Mouse (Mus musculus) heart, embryonic 14.5 days (tissue): ENCODE measurements around the gene Hip1r. TPM values are rescaled to one million over a fixed set of nuclear protein-coding genes. Genes with fewer than 3 reads are reported as not detected.

Experiments
- ATAC-seq: fragments of 200-750 bp; cut with Nextera tagmentation; 2 replicates; pipeline ENCODE4 v1.8.0; 2017; ENCODE audit warnings: low read depth, moderate TSS enrichment; ENCODE audit not compliant: insufficient number of reproducible peaks, insufficient read depth, low FRiP score
- H3K27ac ChIP-seq, 2 experiments: fragments of 200-500 bp in 1 of 2; fragments of 300-500 bp in 1 of 2; sonication (generic) in 1 of 2; replicated peaks in 1 of 2; 2 replicates each; pipeline ENCODE4 v1.5.1; 2012 to 2014; ENCODE audit warnings: low read depth in 2 of 2, low read length in 2 of 2, control low read depth in 1 of 2, mild to moderate bottlenecking in 1 of 2, mixed read lengths in 1 of 2; ENCODE audit not compliant: control insufficient read depth in 1 of 2, insufficient read depth in 1 of 2
- H3K27me3 ChIP-seq: fragments of 300-500 bp; sonication (generic); 2 replicates; pipeline ENCODE4 v1.6.1; 2014; ENCODE audit warnings: mild to moderate bottlenecking, low read length, control low read depth; ENCODE audit not compliant: control insufficient read depth, insufficient read depth
- H3K36me3 ChIP-seq: fragments of 300-500 bp; sonication (generic); 2 replicates; pipeline ENCODE4 v1.6.1; 2014; ENCODE audit warnings: mild to moderate bottlenecking, control low read depth, low read length, mixed read lengths; ENCODE audit not compliant: control insufficient read depth, insufficient read depth
- H3K4me1 ChIP-seq, 2 experiments: fragments of 200-500 bp in 1 of 2; fragments of 300-500 bp in 1 of 2; sonication (generic) in 1 of 2; 2 replicates each; pipeline ENCODE4 v1.6.1; 2012 to 2014; ENCODE audit warnings: low read length in 2 of 2, control low read depth in 1 of 2, mixed read lengths in 1 of 2; ENCODE audit not compliant: control insufficient read depth in 2 of 2, insufficient read depth in 2 of 2
- H3K4me2 ChIP-seq: fragments of 300-500 bp; sonication (generic); 2 replicates; pipeline ENCODE4 v1.6.1; 2014; ENCODE audit warnings: mild to moderate bottlenecking, low read length
- H3K4me3 ChIP-seq, 2 experiments: fragments of 200-500 bp in 1 of 2; fragments of 300-500 bp in 1 of 2; sonication (generic) in 1 of 2; 2 replicates each; pipeline ENCODE4 v1.5.1; 2012 to 2014; ENCODE audit warnings: low read length in 2 of 2, mild to moderate bottlenecking in 2 of 2, control low read depth in 1 of 2, low read depth in 1 of 2, moderate library complexity in 1 of 2; ENCODE audit not compliant: control insufficient read depth in 1 of 2, insufficient read depth in 1 of 2
- H3K9ac ChIP-seq: fragments of 300-500 bp; sonication (generic); 2 replicates; pipeline ENCODE4 v1.6.1; 2014; ENCODE audit warnings: mild to moderate bottlenecking, low read length
- H3K9me3 ChIP-seq: fragments of 300-500 bp; sonication (generic); 2 replicates; pipeline ENCODE4 v1.6.1; 2016; ENCODE audit warnings: low read length, control low read depth; ENCODE audit not compliant: control insufficient read depth
- WGBS: fragments of 180-500 bp; shearing (Covaris S2); extraction: QIAGEN DNeasy Blood & Tissue Kit; methylation state at CpG from one replicate; pipeline ENCODE4 v1.1.7; 2014; 5-methylcytosine and 5-hydroxymethylcytosine counted together
- polyA plus RNA-seq: library from polyadenylated mRNA; unstranded; fragments of >200 nt; fragmentation: Nextera tagmentation; extraction: Ambion mirVana; gene quantifications from 2 replicates; pipeline ENCODE4 v1.2.1, GENCODE M21; 2014

The Hip1r gene
- polyA plus RNA-seq, 1 experiment from 2014 or later: 5.3 TPM

- Histone ChIP-seq H3K4me3 (no peak overlapping the region), H3K9me3 (no peaks in the 10 kb centered on the region), H3K4me2 (no peak overlapping the region), H3K27me3 (no peaks in the 10 kb centered on the region), H3K36me3 (peaks cover 74% of the 10 kb centered on the region), H3K27ac (no peak overlapping the region), H3K9ac (no peak overlapping the region), H3K4me1 (peaks cover 7 to 13% of the 10 kb centered on the region in 2 experiments; a peak in 3 of 4 replicates)
- WGBS: 86% methylated on average over 17 of the region's 17 CpGs
- ATAC-seq: no peak
Measured at GRCm38 (mm10) chr5:124004356-124005150, 31.1 kb downstream of the Hip1r start.

DNA sequence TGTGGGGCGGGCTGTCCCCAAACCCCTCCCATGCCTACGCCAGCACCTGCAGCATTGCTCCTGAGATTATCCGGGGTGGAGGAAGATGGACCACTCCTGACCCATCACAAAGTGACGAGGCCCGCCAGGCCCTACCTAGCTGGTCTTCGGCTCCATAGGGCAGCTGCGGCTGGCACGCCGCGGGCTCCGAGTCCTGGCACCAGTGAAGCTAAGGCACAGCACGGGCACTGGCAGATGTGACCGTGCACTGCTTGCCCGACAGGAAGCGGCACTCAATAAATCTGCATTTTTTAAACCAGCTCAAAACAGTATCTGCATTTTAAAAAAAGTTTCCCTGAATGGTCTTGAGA, 31.7 kb downstream of the Hip1r start:
- peaks cover 11 to 18% of the 10 kb centered on the region in 2 experiments for H3K4me1 ChIP-seq
- H3K4me2 ChIP-seq: no peak overlapping the region
- WGBS: 92% methylated on average over 15 of the region's 15 CpGs
- H3K27me3 ChIP-seq: no peaks in the 10 kb centered on the region
- no peak for ATAC-seq
- H3K9ac ChIP-seq: no peak overlapping the region
- no peaks in the 10 kb centered on the region for H3K9me3 ChIP-seq
- H3K27ac ChIP-seq: no peak overlapping the region
- H3K36me3 ChIP-seq: peaks cover 78% of the 10 kb centered on the region
- H3K4me3 ChIP-seq: no peak overlapping the region

DNA sequence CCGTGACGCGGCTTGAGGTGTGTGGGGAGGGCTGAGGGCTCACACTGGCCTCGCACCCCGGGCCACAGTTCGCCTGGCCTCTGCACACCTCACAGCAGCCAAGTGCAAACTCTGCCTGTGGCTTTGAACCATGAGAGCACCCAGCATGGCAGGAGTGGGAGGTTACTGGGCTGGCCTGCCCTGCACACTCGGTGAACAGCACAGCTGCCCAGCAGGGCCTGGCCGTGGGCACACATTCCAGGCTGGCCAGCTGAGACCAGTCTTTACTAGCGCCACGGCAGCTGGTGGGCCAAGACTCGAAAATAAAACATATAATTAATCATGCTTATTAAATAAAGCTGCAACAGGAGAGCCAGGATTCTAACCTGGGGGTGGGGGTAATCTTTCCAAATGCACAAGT, 32.2 kb downstream of the Hip1r start:
- no peaks in the 10 kb centered on the region for H3K27me3 ChIP-seq
- no peak overlapping the region for H3K27ac ChIP-seq
- WGBS: 90% methylated on average over 11 of the region's 11 CpGs
- H3K4me2 ChIP-seq: no peak overlapping the region
- no peak overlapping the region for H3K9ac ChIP-seq
- peaks cover 13 to 23% of the 10 kb centered on the region in 2 experiments for H3K4me1 ChIP-seq
- peaks cover 79% of the 10 kb centered on the region for H3K36me3 ChIP-seq
- H3K9me3 ChIP-seq: no peaks in the 10 kb centered on the region
- no peak overlapping the region for H3K4me3 ChIP-seq
- no peak for ATAC-seq

GRCm38 (mm10) chr5:124006082-124006873, 32.9 kb downstream of the Hip1r start:
- H3K4me1 ChIP-seq: peaks cover 15 to 30% of the 10 kb centered on the region in 2 experiments
- H3K27me3 ChIP-seq: no peaks in the 10 kb centered on the region
- H3K4me2 ChIP-seq: no peak overlapping the region
- 86% methylated on average over 26 of the region's 26 CpGs for WGBS
- H3K9me3 ChIP-seq: no peaks in the 10 kb centered on the region
- H3K9ac ChIP-seq: no peak overlapping the region
- 0 out of 4 replicates have a peak overlapping the region, but pooled peaks of 1 of the 2 experiments have one; percentile 27 for H3K27ac ChIP-seq
- no peak for ATAC-seq
- no peak overlapping the region for H3K4me3 ChIP-seq
- H3K36me3 ChIP-seq: peaks cover 78% of the 10 kb centered on the region

DNA sequence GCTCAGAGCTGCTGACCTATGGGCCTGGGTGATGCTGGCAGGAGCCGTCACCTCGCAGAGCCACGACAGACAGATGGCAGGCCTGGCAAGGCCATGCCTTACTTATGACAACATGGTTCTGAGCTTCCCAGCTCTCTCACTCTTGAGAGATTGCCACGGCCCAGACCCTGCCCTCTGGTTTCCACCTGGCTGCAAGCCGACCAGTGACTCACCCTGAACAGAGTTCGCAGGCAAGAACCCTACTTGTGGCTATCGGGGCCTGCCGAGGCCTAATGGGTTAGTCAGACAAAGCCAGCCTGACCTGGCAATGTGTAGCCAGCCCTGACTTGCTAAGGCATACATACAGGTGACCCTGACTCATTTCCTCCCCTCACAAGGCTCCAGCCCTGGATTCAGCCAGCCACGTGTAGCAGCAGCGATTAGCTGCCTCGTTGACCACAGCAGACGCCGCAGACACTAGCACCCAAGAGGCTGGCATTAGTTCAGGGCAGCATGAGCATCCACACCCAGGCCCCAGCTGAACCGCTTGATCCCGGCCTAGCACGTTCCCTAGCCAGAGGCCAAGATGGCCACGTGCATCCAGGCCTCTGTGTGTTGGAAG, 33.6 kb downstream of the Hip1r start:
- peak overlapping the region in 1 of 2 experiments; percentile 27; a peak in 1 of 4 replicates for H3K27ac ChIP-seq
- H3K4me1 ChIP-seq: peaks cover 22 to 37% of the 10 kb centered on the region in 2 experiments
- H3K4me2 ChIP-seq: no peak overlapping the region
- no peaks in the 10 kb centered on the region for H3K27me3 ChIP-seq
- whole genome bisulfite sequencing: 74% methylated on average over 17 of the region's 17 CpGs
- H3K36me3 ChIP-seq: peaks cover 73% of the 10 kb centered on the region
- no peaks in the 10 kb centered on the region for H3K9me3 ChIP-seq
- ATAC-seq: no peak
- H3K9ac ChIP-seq: no peak overlapping the region
- H3K4me3 ChIP-seq: no peak overlapping the region

- Histone ChIP-seq H3K4me1 (peaks cover 41 to 55% of the 10 kb centered on the region in 2 experiments), H3K4me2 (peak overlapping the region; percentile 60), H3K4me3 (no peak overlapping the region), H3K36me3 (peaks cover 54% of the 10 kb centered on the region), H3K27me3 (no peaks in the 10 kb centered on the region), H3K9ac (no peak overlapping the region), H3K27ac (peak overlapping the region in 1 of 2 experiments; percentile 94; a peak in 2 of 4 replicates), H3K9me3 (no peaks in the 10 kb centered on the region)
- 35% methylated on average over 8 of the region's 8 CpGs for WGBS
- no peak for ATAC-seq
Measured at GRCm38 (mm10) chr5:124010077-124010476, 36.6 kb downstream of the Hip1r start.

- Histone ChIP-seq H3K4me2 (peak overlapping the region; percentile 60), H3K9ac (peak overlapping the region; percentile 65), H3K9me3 (no peaks in the 10 kb centered on the region), H3K27ac (peak overlapping the region; percentile 83 to 94), H3K27me3 (no peaks in the 10 kb centered on the region), H3K4me1 (peaks cover 48 to 65% of the 10 kb centered on the region in 2 experiments), H3K4me3 (peak overlapping the region in 1 of 2 experiments; percentile 23; a peak in 1 of 4 replicates), H3K36me3 (peaks cover 44% of the 10 kb centered on the region)
- WGBS: 3% methylated on average over 19 of the region's 19 CpGs
- ATAC-seq: peak; percentile 68
Measured at GRCm38 (mm10) chr5:124010910-124011655, 37.7 kb downstream of the Hip1r start.
